Mouse (Mus musculus): ENCODE data around the gene Fhl2. TPM values are rescaled to one million over a fixed set of nuclear protein-coding genes. Genes with fewer than 3 reads are reported as not detected.
"Not testable (repeated sequence)": the region's sequence is repeated elsewhere in the genome, so short reads cannot be mapped to it uniquely, and the experiment has no call there.

The Fhl2 gene
- total and polyA plus RNA-seq, 3 experiments: 0.22 TPM; not detected in 2

DNA sequence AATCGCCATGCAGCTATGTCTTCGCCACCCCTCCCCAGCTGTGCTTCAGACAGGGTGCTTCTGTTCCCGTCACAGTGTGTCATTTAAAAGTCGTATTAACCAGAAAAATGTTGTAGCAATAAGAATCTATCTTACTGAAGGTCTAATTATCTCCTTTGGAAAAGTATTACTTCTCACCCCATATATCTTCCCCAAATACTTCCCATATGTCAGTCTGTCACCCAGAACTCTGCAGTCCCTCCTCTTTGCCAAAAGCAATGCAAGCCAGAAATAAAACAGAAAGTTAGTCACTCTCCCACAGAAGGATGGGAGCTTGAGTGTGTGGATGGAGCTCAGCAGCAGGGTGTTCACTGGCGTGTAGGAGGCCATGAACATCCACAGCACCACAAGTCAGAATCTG, 59.5 kb downstream of the Fhl2 start:
- no peaks in the 10 kb centered on the region for H3K36me3 ChIP-seq (replicated peaks)
- H3K27me3 ChIP-seq (ENCODE audit: insufficient read depth, low read length): peaks cover 14% of the 10 kb centered on the region
- peaks cover 15% of the 10 kb centered on the region for H3K4me1 ChIP-seq (ENCODE audit: insufficient read depth, low read depth, low read length)
- no peaks in the 10 kb centered on the region for H3K9me3 ChIP-seq (replicated peaks)
- TF ChIP-seq TAL1 (conservative IDR thresholded peaks at IDR 0.05; ENCODE audit: low read depth, low read length): no peak
- TF ChIP-seq CTCF (IDR thresholded peaks at IDR 0.05; ENCODE audit: low read depth, low read length): no peak
- ATAC-seq (ENCODE audit: extremely low read depth, insufficient number of reproducible peaks, low FRiP score, poor library complexity, severe bottlenecking): no peak
- no peak for DNase-seq (ENCODE audit: low spot score)
- H3K4me3 ChIP-seq (ENCODE audit: low read depth, low read length): no peak overlapping the region

DNA sequence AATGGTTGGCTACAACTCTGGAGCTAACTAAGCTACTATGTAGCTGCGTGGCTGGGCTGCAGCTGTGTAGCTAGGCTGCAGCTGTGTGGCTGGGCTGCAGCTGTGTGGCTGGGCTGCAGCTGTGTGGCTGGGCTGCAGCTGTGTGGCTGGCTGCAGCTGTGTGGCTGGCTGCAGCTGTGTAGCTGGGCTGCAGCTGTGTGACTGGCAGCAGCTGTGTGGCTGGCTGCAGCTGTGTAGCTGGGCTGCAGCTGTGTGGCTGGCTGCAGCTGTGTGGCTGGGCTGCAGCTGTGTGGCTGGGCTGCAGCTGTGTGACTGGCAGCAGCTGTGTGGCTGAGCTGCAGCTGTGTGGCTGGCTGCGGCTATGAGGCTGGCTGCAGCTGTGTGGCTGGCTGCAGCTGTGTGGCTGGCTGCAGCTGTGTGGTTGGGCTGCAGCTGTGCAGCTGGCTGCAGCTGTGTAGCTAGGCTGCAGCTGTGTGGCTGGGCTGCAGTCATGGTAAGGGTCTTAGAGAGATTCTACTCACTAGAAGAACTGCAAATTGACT, 60.2 kb downstream of the Fhl2 start:
- not testable (repeated sequence) for H3K4me3 ChIP-seq (ENCODE audit: low read depth, low read length); DNase-seq (ENCODE audit: low spot score); H3K4me1 ChIP-seq (ENCODE audit: insufficient read depth, low read depth, low read length); ATAC-seq (ENCODE audit: extremely low read depth, insufficient number of reproducible peaks, low FRiP score, poor library complexity, severe bottlenecking); H3K36me3 ChIP-seq (replicated peaks); H3K9me3 ChIP-seq (replicated peaks)
- peaks cover 17% of the 10 kb centered on the region for H3K27me3 ChIP-seq (ENCODE audit: insufficient read depth, low read length)

DNA sequence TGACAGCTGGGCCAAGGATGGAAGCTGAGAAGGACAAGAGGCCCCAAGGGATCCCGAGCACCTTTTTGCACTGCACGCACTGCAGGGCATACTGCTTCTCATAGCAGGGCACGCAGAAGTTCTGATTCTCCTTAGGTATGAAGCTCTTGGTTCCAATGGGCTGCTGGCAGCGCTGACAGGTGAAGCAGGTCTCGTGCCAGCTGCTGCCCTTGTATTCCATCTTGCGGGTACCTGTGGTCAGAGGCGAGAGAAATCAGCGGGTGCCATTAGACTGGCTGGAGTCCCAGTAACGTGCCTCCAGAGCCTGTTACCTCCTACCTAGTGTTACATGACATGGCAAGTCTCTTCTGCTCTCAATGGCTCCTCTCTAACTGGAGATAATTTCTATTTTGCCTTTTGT, 65.2 kb downstream of the Fhl2 start:
- DNase-seq (ENCODE audit: low spot score) (no peak), ATAC-seq (ENCODE audit: extremely low read depth, insufficient number of reproducible peaks, low FRiP score, poor library complexity, severe bottlenecking) (no peak)
- peaks cover 33% of the 10 kb centered on the region for H3K27me3 ChIP-seq (ENCODE audit: insufficient read depth, low read length)
- H3K4me1 ChIP-seq (ENCODE audit: insufficient read depth, low read depth, low read length): peaks cover 3% of the 10 kb centered on the region; the same call in 1 of the 2 replicates
- H3K36me3 ChIP-seq (replicated peaks): no peaks in the 10 kb centered on the region
- H3K4me3 ChIP-seq (ENCODE audit: low read depth, low read length): no peak overlapping the region
- TF ChIP-seq TAL1 (conservative IDR thresholded peaks at IDR 0.05; ENCODE audit: low read depth, low read length) (no peak), GATA2 (IDR thresholded peaks at IDR 0.05; ENCODE audit: borderline replicate concordance, low read depth, low read length) (no peak), POLR2AphosphoS5 (IDR thresholded peaks at IDR 0.05; ENCODE audit: insufficient replicate concordance, low read depth, low read length) (no peak), GATA1 (IDR thresholded peaks at IDR 0.05; ENCODE audit: borderline replicate concordance, low read length) (no peak), CTCF (IDR thresholded peaks at IDR 0.05; ENCODE audit: low read depth, low read length) (no peak)
- no peaks in the 10 kb centered on the region for H3K9me3 ChIP-seq (replicated peaks)

DNA sequence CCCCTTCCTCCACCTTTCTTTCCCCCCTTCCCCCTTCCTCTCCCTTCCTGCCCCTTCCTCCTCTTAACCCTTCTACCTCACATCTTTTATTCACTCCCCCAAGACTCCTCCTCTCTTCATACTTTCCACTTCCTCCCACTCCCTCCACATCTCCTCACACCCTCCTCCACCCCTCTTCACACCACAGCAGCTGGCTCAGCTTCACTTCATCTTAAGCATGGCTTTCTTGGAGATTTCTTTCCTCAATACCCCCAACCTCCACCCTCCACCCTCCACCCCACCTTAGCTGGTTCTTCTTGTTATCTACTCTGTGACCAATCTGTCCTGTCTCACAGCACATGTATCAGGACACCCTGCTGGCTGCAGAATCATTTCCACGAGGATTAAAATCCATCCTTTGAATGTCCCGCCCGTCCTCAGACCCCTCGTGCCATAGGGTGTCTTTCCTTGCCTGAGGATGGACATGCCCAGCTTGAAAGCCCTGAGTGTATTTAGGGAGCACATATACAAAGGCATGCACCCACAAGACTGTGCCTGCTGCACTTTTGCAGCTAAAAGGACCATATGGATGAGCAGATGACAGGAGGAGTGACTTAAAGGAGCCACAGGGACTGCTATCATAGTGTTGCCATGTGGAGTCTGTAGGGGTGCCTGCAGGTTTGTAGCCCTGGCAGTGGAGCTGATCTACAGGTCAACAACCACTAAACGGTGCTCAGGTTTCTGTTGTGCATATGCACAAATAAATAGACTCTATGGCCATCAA, 66.4 kb downstream of the Fhl2 start:
- Histone ChIP-seq H3K9me3 (replicated peaks) (no peaks in the 10 kb centered on the region), H3K27me3 (ENCODE audit: insufficient read depth, low read length) (peaks cover 31% of the 10 kb centered on the region), H3K4me3 (ENCODE audit: low read depth, low read length) (no peak overlapping the region), H3K4me1 (ENCODE audit: insufficient read depth, low read depth, low read length) (peaks cover 3% of the 10 kb centered on the region; the same call in 1 of the 2 replicates), H3K36me3 (replicated peaks) (no peaks in the 10 kb centered on the region)
- TF ChIP-seq TAL1 (conservative IDR thresholded peaks at IDR 0.05; ENCODE audit: low read depth, low read length) (no peak), GATA1 (IDR thresholded peaks at IDR 0.05; ENCODE audit: borderline replicate concordance, low read length) (no peak), GATA2 (IDR thresholded peaks at IDR 0.05; ENCODE audit: borderline replicate concordance, low read depth, low read length) (no peak), CTCF (IDR thresholded peaks at IDR 0.05; ENCODE audit: low read depth, low read length) (no peak), POLR2AphosphoS5 (IDR thresholded peaks at IDR 0.05; ENCODE audit: insufficient replicate concordance, low read depth, low read length) (no peak)
- ATAC-seq (ENCODE audit: extremely low read depth, insufficient number of reproducible peaks, low FRiP score, poor library complexity, severe bottlenecking) (no peak), DNase-seq (ENCODE audit: low spot score) (no peak)

DNA sequence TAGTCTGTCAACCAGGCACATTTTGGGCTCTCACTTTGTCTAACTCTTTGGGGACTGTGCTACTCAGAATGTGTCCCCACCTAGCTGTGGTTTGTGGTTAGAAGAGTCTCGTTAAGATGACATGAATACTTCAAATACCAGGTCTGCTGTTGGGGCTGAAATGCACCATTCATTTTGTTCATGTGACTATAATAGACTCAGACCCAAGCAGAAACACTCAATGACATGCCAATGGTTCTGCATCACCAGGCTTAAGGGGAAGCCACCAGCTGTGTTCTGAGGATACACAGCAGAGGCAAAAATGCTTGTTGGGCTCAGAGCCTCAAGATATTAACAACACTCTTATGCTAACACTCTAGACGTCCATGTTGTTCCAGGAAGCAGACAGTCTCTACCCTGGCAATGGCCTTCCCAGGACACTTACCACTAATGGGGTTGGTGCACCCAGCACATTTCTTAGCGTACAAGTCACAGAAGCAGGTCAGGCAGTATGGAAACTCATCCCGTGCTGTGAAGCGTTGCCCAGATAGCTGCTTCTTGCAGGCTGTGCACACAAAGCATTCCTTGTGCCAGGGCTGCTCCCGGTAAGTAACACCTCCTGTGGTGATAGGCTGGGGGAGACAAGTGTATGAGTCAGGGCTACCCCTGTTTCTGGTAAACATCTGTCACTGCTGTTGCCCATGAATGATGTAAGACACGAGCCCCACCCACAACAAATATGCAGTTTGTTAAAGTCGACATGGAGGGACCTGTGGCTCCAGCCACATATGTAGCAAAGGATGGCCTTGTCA, 68.8 kb downstream of the Fhl2 start:
- Histone ChIP-seq H3K36me3 (replicated peaks) (no peaks in the 10 kb centered on the region), H3K27me3 (ENCODE audit: insufficient read depth, low read length) (peaks cover 36% of the 10 kb centered on the region), H3K4me3 (ENCODE audit: low read depth, low read length) (no peak overlapping the region), H3K9me3 (replicated peaks) (no peaks in the 10 kb centered on the region), H3K4me1 (ENCODE audit: insufficient read depth, low read depth, low read length) (peaks cover 5% of the 10 kb centered on the region; the same call in 1 of the 2 replicates)
- no peak for ATAC-seq (ENCODE audit: extremely low read depth, insufficient number of reproducible peaks, low FRiP score, poor library complexity, severe bottlenecking)
- DNase-seq (ENCODE audit: low spot score): no peak
- TF ChIP-seq GATA1 (IDR thresholded peaks at IDR 0.05; ENCODE audit: borderline replicate concordance, low read length) (no peak), TAL1 (conservative IDR thresholded peaks at IDR 0.05; ENCODE audit: low read depth, low read length) (no peak), POLR2AphosphoS5 (IDR thresholded peaks at IDR 0.05; ENCODE audit: insufficient replicate concordance, low read depth, low read length) (no peak), CTCF (IDR thresholded peaks at IDR 0.05; ENCODE audit: low read depth, low read length) (no peak), GATA2 (IDR thresholded peaks at IDR 0.05; ENCODE audit: borderline replicate concordance, low read depth, low read length) (no peak)

DNA sequence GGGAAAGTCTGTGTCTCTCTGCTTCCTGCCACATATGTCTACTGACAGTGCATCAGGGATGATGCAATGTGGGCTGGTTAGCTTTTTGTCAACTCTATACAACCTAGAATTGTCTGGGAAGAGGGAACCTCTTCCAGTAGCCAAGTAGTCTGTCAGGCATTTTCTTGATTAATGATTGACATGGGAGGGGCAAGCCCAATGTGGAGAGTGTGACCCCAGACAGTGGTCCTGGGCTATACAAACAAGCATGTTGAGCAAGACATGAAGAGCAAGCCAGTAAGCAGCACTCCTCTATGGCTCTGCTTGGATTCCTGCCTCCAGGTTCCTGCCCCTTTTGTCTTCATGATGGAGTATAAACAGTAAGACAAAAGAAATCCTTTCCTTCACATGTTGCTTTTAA, 69.6 kb downstream of the Fhl2 start:
- Histone ChIP-seq H3K4me1 (ENCODE audit: insufficient read depth, low read depth, low read length) (peaks cover 5% of the 10 kb centered on the region; the same call in 1 of the 2 replicates), H3K27me3 (ENCODE audit: insufficient read depth, low read length) (peaks cover 34% of the 10 kb centered on the region), H3K9me3 (replicated peaks) (no peaks in the 10 kb centered on the region), H3K36me3 (replicated peaks) (no peaks in the 10 kb centered on the region), H3K4me3 (ENCODE audit: low read depth, low read length) (no peak overlapping the region)
- DNase-seq (ENCODE audit: low spot score) (no peak), ATAC-seq (ENCODE audit: extremely low read depth, insufficient number of reproducible peaks, low FRiP score, poor library complexity, severe bottlenecking) (no peak)
- TF ChIP-seq CTCF (IDR thresholded peaks at IDR 0.05; ENCODE audit: low read depth, low read length): no peak
- no peak for TF ChIP-seq TAL1 (conservative IDR thresholded peaks at IDR 0.05; ENCODE audit: low read depth, low read length)
- TF ChIP-seq POLR2AphosphoS5 (IDR thresholded peaks at IDR 0.05; ENCODE audit: insufficient replicate concordance, low read depth, low read length): no peak
- TF ChIP-seq GATA1 (IDR thresholded peaks at IDR 0.05; ENCODE audit: borderline replicate concordance, low read length): no peak
- TF ChIP-seq GATA2 (IDR thresholded peaks at IDR 0.05; ENCODE audit: borderline replicate concordance, low read depth, low read length): no peak

Measured in G1E (cell line).